Comparison of ENCODE assay signal across 8 mouse cellular contexts in the genomic region with DNA sequence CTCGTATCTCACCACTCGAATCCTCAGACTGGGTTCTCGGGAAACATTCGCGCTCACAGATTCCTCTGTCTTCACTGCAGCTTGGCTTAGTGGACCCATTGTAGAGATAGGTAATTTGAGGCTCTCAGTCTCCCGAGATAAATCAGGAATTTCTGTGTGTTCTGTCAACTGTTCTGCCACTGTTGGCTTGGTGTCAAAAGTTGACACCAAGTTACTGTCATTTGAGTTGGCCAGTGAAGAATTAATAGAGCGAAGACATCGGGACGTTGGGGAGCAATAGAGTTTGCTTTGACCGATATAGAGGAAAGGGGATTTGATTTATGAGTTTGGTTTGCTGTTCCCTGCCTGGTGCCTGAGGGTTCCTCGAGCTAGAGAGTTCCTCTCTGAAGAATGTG. TPM values are rescaled to one million over a fixed set of nuclear protein-coding genes. Genes with fewer than 3 reads are reported as not detected.
A peak's percentile ranks its signal among the peaks of the same experiment; 100 is the strongest.
DNase-seq lines count a peak whose midpoint lies in the region; ATAC-seq and TF ChIP-seq lines count a peak whose summit lies in the region.

A gene (minus strand): TSS at position 73 of the 395 bp plus-strand sequence.

- no peak for TF ChIP-seq POLR2A in cerebellum, adult 2 months (IDR thresholded peaks at IDR 0.05; ENCODE audit: borderline replicate concordance, insufficient read depth, low read length)
- TF ChIP-seq POLR2A in spleen, adult 2 months (IDR thresholded peaks at IDR 0.05; ENCODE audit: low read depth, low read length) = no peak

- H3K9ac ChIP-seq in liver, embryonic 11.5 days (ENCODE audit: low read depth, low read length) = peak within 1 kb of the TSS; percentile 77

- peaks cover 15% of the 10 kb centered on the region for H3K4me1 ChIP-seq in cerebellum, adult 2 months (ENCODE audit: control insufficient read depth, insufficient read depth, low read length)
- H3K4me1 ChIP-seq in spleen, adult 2 months (ENCODE audit: control insufficient read depth, insufficient read depth, insufficient read length) = peaks cover 4% of the 10 kb centered on the region; the same call in 1 of the 2 replicates
- peaks cover 13% of the 10 kb centered on the region for H3K4me1 ChIP-seq in liver, embryonic 11.5 days (replicated peaks; ENCODE audit: control insufficient read depth, insufficient read depth, low read length)

- peaks cover 8% of the 10 kb centered on the region for H3K36me3 ChIP-seq in spleen, adult 2 months (ENCODE audit: control insufficient read depth, insufficient read depth, low read length)
- peaks cover 16% of the 10 kb centered on the region; the same call in 1 of the 2 replicates for H3K36me3 ChIP-seq in liver, embryonic 11.5 days (ENCODE audit: control insufficient read depth, insufficient read depth, low read length)

- DNase-seq in cerebellum, adult 2 months = no peak
- no peak for DNase-seq in cerebellum, postnatal 4 days (ENCODE audit: low spot score in 2 of 2)
- no peak for DNase-seq in spleen, adult 2 months (ENCODE audit: low read depth in 1 of 2, low spot score in 2 of 2)
- DNase-seq in spleen, adult 12 weeks (ENCODE audit: low spot score) = no peak
- DNase-seq in liver, embryonic 11.5 days (ENCODE audit: low spot score) = no peak
- no peak for DNase-seq in layer of hippocampus, adult 11-12 months (ENCODE audit: low spot score)
- no peak for DNase-seq in spleen, postnatal 4 days (ENCODE audit: low spot score in 2 of 2)
- no peak for DNase-seq in adrenal gland, adult 2 months

- ATAC-seq in liver, embryonic 11.5 days (replicated peaks; ENCODE audit: low FRiP score) = no peak

- peak within 1 kb of the TSS; percentile 94 for H3K4me3 ChIP-seq in cerebellum, adult 2 months (replicated peaks; ENCODE audit: insufficient read depth, low read depth, low read length)
- peak within 1 kb of the TSS; percentile 82 for H3K4me3 ChIP-seq in spleen, adult 2 months (ENCODE audit: extremely low read depth, insufficient read depth, insufficient read length)
- peak within 1 kb of the TSS; percentile 66 for H3K4me3 ChIP-seq in liver, embryonic 11.5 days (ENCODE audit: low read depth, low read length)

- no peaks in the 10 kb centered on the region for H3K27me3 ChIP-seq in cerebellum, adult 2 months (ENCODE audit: control insufficient read depth, insufficient read depth, low read length)
- H3K27me3 ChIP-seq in spleen, adult 2 months (ENCODE audit: control insufficient read depth, insufficient read depth, low read length) = no peaks in the 10 kb centered on the region
- H3K27me3 ChIP-seq in liver, embryonic 11.5 days (replicated peaks; ENCODE audit: control insufficient read depth, insufficient read depth, low read length) = no peaks in the 10 kb centered on the region

- TF ChIP-seq CTCF in cerebellum, adult 2 months (IDR thresholded peaks at IDR 0.05; ENCODE audit: borderline replicate concordance, insufficient read depth, low read depth, low read length) = no peak
- TF ChIP-seq CTCF in spleen, adult 2 months (IDR thresholded peaks at IDR 0.05; ENCODE audit: extremely low read depth, insufficient read depth, insufficient read length, insufficient replicate concordance) = no peak

- no peaks in the 10 kb centered on the region for H3K9me3 ChIP-seq in liver, embryonic 11.5 days (ENCODE audit: control insufficient read depth, low read length)

- WGBS in cerebellum, adult 2 months = 12% methylated on average over 11 of the region's 11 CpGs
- WGBS in spleen, adult 2 months = 2% methylated on average over 11 of the region's 11 CpGs
- 8% methylated on average over 11 of the region's 11 CpGs for WGBS in liver, embryonic 11.5 days

- H3K4me2 ChIP-seq in liver, embryonic 11.5 days = peak within 1 kb of the TSS; percentile 89

- H3K27ac ChIP-seq in cerebellum, adult 2 months (ENCODE audit: insufficient read depth, low read length) = peak within 1 kb of the TSS; percentile 97
- H3K27ac ChIP-seq in spleen, adult 2 months (ENCODE audit: insufficient read depth, low read length) = peak within 1 kb of the TSS; percentile 97
- peak within 1 kb of the TSS; percentile 87 for H3K27ac ChIP-seq in liver, embryonic 11.5 days (ENCODE audit: low read depth, low read length)

RNA-seq across cellular contexts. Expression of the gene that starts here (rescaled TPM):
- polyA plus RNA-seq in cerebellum, adult 2 months (2012; rRNA removed) = 0.13 and 0.21 TPM in 2 replicates
- 0.07 and 0.15 TPM in 2 replicates for polyA plus RNA-seq in spleen, adult 2 months (2012; rRNA removed)
- polyA plus RNA-seq in liver, embryonic 11.5 days (2014; fragmentation: Nextera tagmentation; extraction: Ambion mirVana) = 0.71 and 0.75 TPM in 2 replicates
- total RNA-seq in adrenal gland, adult 2 months (2021) = not detected
- polyA plus RNA-seq in adrenal gland, adult 2 months (2012; rRNA removed) = not detected in 2 replicates
